14 mouse cellular contexts compared by ENCODE assay signal in genomic region chr14:61696290-61696842, GRCm38 (mm10).
"Had no signal": no experiment of that assay in that cellular context is flagged by ENCODE, and none has a peak within 500 bp of the region (broad histone marks: within the 10 kb centered on the region; RNA-seq: fewer than 3 reads in every experiment).

No protein-coding gene starts in this region.

- H3K27ac ChIP-seq: kidney, embryonic 15.5 days; limb, embryonic 13.5 days; liver, embryonic 12.5 days; lung, embryonic 15.5 days; midbrain, embryonic 12.5 days; neural tube, embryonic 15.5 days had no signal

- H3K4me2 ChIP-seq: kidney, embryonic 15.5 days; limb, embryonic 13.5 days; liver, embryonic 12.5 days; lung, embryonic 15.5 days; midbrain, embryonic 12.5 days; neural tube, embryonic 15.5 days had no signal

- H3K9ac ChIP-seq: kidney, embryonic 15.5 days; limb, embryonic 13.5 days; liver, embryonic 12.5 days; lung, embryonic 15.5 days; midbrain, embryonic 12.5 days; neural tube, embryonic 15.5 days had no signal

- H3K9me3 ChIP-seq: kidney, embryonic 15.5 days; limb, embryonic 13.5 days; liver, embryonic 12.5 days; lung, embryonic 15.5 days; midbrain, embryonic 12.5 days; neural tube, embryonic 15.5 days had no signal

- H3K4me3 ChIP-seq: kidney, embryonic 15.5 days; limb, embryonic 13.5 days; liver, embryonic 12.5 days; lung, embryonic 15.5 days; midbrain, embryonic 12.5 days; myocyte; neural tube, embryonic 15.5 days had no signal

- ATAC-seq: liver, embryonic 12.5 days had no signal

- H3K4me1 ChIP-seq: lung, embryonic 15.5 days had no signal

- DNase-seq: kidney, adult 2 months; kidney, postnatal 14 days; left cerebral cortex, postnatal 4 days; retina, postnatal 1 day; right cerebral cortex, postnatal 4 days; spleen, adult 18-20 months; thymus, postnatal 4 days had no signal

- H3K36me3 ChIP-seq: kidney, embryonic 15.5 days; limb, embryonic 13.5 days; liver, embryonic 12.5 days; lung, embryonic 15.5 days; midbrain, embryonic 12.5 days; neural tube, embryonic 15.5 days had no signal
